In genomic region chr4:152553582-152554285, GRCm38 (mm10) we compare ENCODE assay signal across 16 mouse cellular contexts.
DNase-seq lines count a peak whose midpoint lies in the region; ATAC-seq and TF ChIP-seq lines count a peak whose summit lies in the region.
"Had no signal": no experiment of that assay in that cellular context is flagged by ENCODE, and none has a peak within 500 bp of the region (broad histone marks: within the 10 kb centered on the region; RNA-seq: fewer than 3 reads in every experiment).

No protein-coding gene starts in this region.

- no peak overlapping the region for H3K27ac ChIP-seq in embryonic facial prominence, embryonic 13.5 days
- H3K27ac ChIP-seq in embryonic facial prominence, embryonic 10.5 days (replicated peaks): no peak overlapping the region
- H3K27ac ChIP-seq in lung, postnatal 0 days (ENCODE audit: low read length): no peak overlapping the region
- no peak overlapping the region for H3K27ac ChIP-seq in kidney, adult 2 months (ENCODE audit: insufficient read depth, low read depth, low read length)
- H3K27ac ChIP-seq: hindbrain, embryonic 12.5 days; macrophage; stomach, embryonic 15.5 days had no signal

- 90% methylated on average over 8 of the region's 8 CpGs for WGBS in embryonic facial prominence, embryonic 13.5 days
- 93% methylated on average over 8 of the region's 8 CpGs for WGBS in embryonic facial prominence, embryonic 10.5 days
- 91% methylated on average over 8 of the region's 8 CpGs for WGBS in lung, postnatal 0 days
- WGBS in kidney, adult 2 months: 88% methylated on average over 8 of the region's 8 CpGs

- H3K27me3 ChIP-seq in embryonic facial prominence, embryonic 13.5 days: no peaks in the 10 kb centered on the region
- 0 out of 2 replicates have a peak, but pooled peaks cover 3% of the 10 kb centered on the region for H3K27me3 ChIP-seq in embryonic facial prominence, embryonic 10.5 days (replicated peaks; ENCODE audit: low read depth, poor library complexity, severe bottlenecking)
- peaks cover 4% of the 10 kb centered on the region for H3K27me3 ChIP-seq in E14TG2a.4 (ENCODE audit: insufficient read depth, low read length)
- no peaks in the 10 kb centered on the region for H3K27me3 ChIP-seq in lung, postnatal 0 days (replicated peaks; ENCODE audit: insufficient read depth, low read length)
- no peaks in the 10 kb centered on the region for H3K27me3 ChIP-seq in kidney, adult 2 months (replicated peaks; ENCODE audit: control insufficient read depth, insufficient read depth, low read length)
- H3K27me3 ChIP-seq: stomach, embryonic 15.5 days had no signal

- no peaks in the 10 kb centered on the region for H3K9me3 ChIP-seq in embryonic facial prominence, embryonic 13.5 days
- H3K9me3 ChIP-seq in embryonic facial prominence, embryonic 10.5 days: no peaks in the 10 kb centered on the region
- peaks cover 16% of the 10 kb centered on the region for H3K9me3 ChIP-seq in E14TG2a.4 (ENCODE audit: low read length)
- H3K9me3 ChIP-seq in lung, postnatal 0 days (ENCODE audit: low read length): no peaks in the 10 kb centered on the region
- H3K9me3 ChIP-seq: heart, embryonic 12.5 days; hindbrain, embryonic 12.5 days; stomach, embryonic 15.5 days had no signal

- peaks cover 11% of the 10 kb centered on the region for H3K4me1 ChIP-seq in embryonic facial prominence, embryonic 13.5 days
- H3K4me1 ChIP-seq in embryonic facial prominence, embryonic 10.5 days: peaks cover 38% of the 10 kb centered on the region
- peaks cover 12% of the 10 kb centered on the region for H3K4me1 ChIP-seq in E14TG2a.4 (replicated peaks; ENCODE audit: low read depth, low read length)
- H3K4me1 ChIP-seq in lung, postnatal 0 days (ENCODE audit: insufficient read depth, low read depth, low read length): no peaks in the 10 kb centered on the region
- H3K4me1 ChIP-seq in kidney, adult 2 months (ENCODE audit: control insufficient read depth, insufficient read depth, low read length): no peaks in the 10 kb centered on the region

- no peak overlapping the region for H3K4me3 ChIP-seq in embryonic facial prominence, embryonic 13.5 days
- H3K4me3 ChIP-seq in embryonic facial prominence, embryonic 10.5 days: no peak overlapping the region
- peak overlapping the region; percentile 76; the same call in 1 of the 2 replicates for H3K4me3 ChIP-seq in E14TG2a.4 (replicated peaks; ENCODE audit: low read length)
- no peak overlapping the region for H3K4me3 ChIP-seq in lung, postnatal 0 days (ENCODE audit: low read depth, low read length)
- H3K4me3 ChIP-seq in kidney, adult 2 months (ENCODE audit: insufficient read depth, low read depth, low read length): no peak overlapping the region
- H3K4me3 ChIP-seq: heart, embryonic 12.5 days; hindbrain, embryonic 12.5 days; stomach, embryonic 15.5 days had no signal

- TF ChIP-seq EP300 in lung, postnatal 0 days (IDR thresholded peaks at IDR 0.05): no peak

- no peak for ATAC-seq in embryonic facial prominence, embryonic 13.5 days (ENCODE audit: insufficient number of reproducible peaks, insufficient read depth, low FRiP score, low TSS enrichment, low read depth)
- no peak for ATAC-seq in lung, postnatal 0 days
- ATAC-seq: forebrain, embryonic 14.5 days had no signal

- no peak for TF ChIP-seq POLR2A in kidney, adult 2 months (IDR thresholded peaks at IDR 0.05; ENCODE audit: low read depth, low read length)

- no peak overlapping the region for H3K4me2 ChIP-seq in embryonic facial prominence, embryonic 13.5 days
- H3K4me2 ChIP-seq in lung, postnatal 0 days (replicated peaks; ENCODE audit: low read depth, low read length): no peak overlapping the region
- H3K4me2 ChIP-seq: heart, embryonic 12.5 days; hindbrain, embryonic 12.5 days; stomach, embryonic 15.5 days had no signal

- DNase-seq in embryonic facial prominence, embryonic 10.5 days (ENCODE audit: low spot score): no peak
- DNase-seq in cerebellum, adult 18-20 months: peak; percentile 63 to 70
- DNase-seq in cerebellum, postnatal 14 days: peak; percentile 62 to 73
- no peak for DNase-seq in lung, postnatal 0 days (ENCODE audit: low spot score)
- no peak for DNase-seq in kidney, adult 2 months
- DNase-seq: adrenal gland, postnatal 36 days; kidney, adult 11 months; thymus, adult 18-20 months; thymus, postnatal 36 days had no signal

- TF ChIP-seq CTCF in E14TG2a.4 (conservative IDR thresholded peaks at IDR 0.05; ENCODE audit: low read length): no peak
- TF ChIP-seq CTCF in lung, postnatal 0 days (IDR thresholded peaks at IDR 0.05): no peak
- TF ChIP-seq CTCF in kidney, adult 2 months (conservative IDR thresholded peaks at IDR 0.05; ENCODE audit: insufficient read depth, insufficient read length, low read depth, low read length): no peak

- no peaks in the 10 kb centered on the region; the same call in 1 of the 2 replicates for H3K36me3 ChIP-seq in embryonic facial prominence, embryonic 13.5 days
- 0 out of 2 replicates have a peak, but pooled peaks cover 6% of the 10 kb centered on the region for H3K36me3 ChIP-seq in embryonic facial prominence, embryonic 10.5 days (replicated peaks)
- no peaks in the 10 kb centered on the region for H3K36me3 ChIP-seq in E14TG2a.4 (ENCODE audit: insufficient read depth, low read length)
- no peaks in the 10 kb centered on the region for H3K36me3 ChIP-seq in lung, postnatal 0 days (ENCODE audit: insufficient read depth, low read length)
- H3K36me3 ChIP-seq in kidney, adult 2 months (ENCODE audit: control insufficient read depth, insufficient read depth, low read length): no peaks in the 10 kb centered on the region
- H3K36me3 ChIP-seq: heart, embryonic 12.5 days; stomach, embryonic 15.5 days had no signal

- H3K9ac ChIP-seq in embryonic facial prominence, embryonic 13.5 days: 0 out of 2 replicates have a peak overlapping the region, but pooled peaks have one; percentile 2
- no peak overlapping the region for H3K9ac ChIP-seq in lung, postnatal 0 days (replicated peaks; ENCODE audit: low read depth)
- H3K9ac ChIP-seq: heart, embryonic 12.5 days; hindbrain, embryonic 12.5 days; stomach, embryonic 15.5 days had no signal

Comparison
In these comparisons a context has a peak if more than half of its experiments do, and no peak if none do; other contexts are left out.
1. DNase-seq: peak in cerebellum, adult 18-20 months (2 of 2) and cerebellum, postnatal 14 days (2 of 2); none in embryonic facial prominence, embryonic 10.5 days (single experiment), lung, postnatal 0 days (single experiment) and kidney, adult 2 months (single experiment).